Mouse (Mus musculus): Measurements from ENCODE around the gene Ift88.
A peak's percentile ranks its signal among the peaks of the same experiment; 100 is the strongest.

Gene Ift88

DNA sequence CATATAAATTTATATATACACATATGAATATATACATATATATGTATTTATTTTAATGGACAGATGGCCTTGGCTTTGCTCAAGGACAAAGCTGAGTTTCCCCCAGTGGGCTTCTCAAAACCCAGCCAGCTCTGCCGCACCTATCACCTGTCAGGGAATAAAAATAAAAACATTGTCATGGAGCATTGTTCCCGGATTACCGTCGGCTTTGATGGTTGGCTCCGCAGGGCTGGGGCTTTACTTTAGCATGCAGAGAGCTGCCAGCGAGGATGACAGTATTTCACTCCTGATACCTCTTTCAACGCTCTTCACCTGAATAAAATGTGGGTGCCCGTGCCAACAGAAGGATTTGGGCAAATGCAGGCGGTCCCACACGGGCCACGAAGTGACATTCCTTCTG is 110.0 kb downstream of the Ift88 start:
- DNase-seq: no peak

DNA sequence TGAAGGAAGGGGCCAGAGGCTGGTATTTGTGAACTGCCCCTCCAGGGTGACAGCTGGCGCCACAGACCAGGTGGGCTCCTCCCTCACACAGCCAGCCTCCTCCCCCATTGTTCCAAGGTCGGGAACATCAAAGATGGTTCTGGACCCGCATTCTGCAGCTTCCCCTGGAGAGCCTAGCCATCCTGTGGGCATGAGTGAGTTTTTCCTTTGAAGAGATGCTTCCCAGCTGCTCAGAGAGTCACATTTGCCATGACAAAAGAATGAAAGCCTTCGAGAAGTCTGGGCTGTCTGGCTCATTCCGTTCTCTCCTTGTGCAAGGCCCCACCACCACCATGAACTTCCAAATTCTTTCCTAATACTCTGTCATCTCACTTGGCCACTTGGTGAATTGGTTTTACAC is 110.5 kb downstream of the Ift88 start:
- no peak for DNase-seq

DNA sequence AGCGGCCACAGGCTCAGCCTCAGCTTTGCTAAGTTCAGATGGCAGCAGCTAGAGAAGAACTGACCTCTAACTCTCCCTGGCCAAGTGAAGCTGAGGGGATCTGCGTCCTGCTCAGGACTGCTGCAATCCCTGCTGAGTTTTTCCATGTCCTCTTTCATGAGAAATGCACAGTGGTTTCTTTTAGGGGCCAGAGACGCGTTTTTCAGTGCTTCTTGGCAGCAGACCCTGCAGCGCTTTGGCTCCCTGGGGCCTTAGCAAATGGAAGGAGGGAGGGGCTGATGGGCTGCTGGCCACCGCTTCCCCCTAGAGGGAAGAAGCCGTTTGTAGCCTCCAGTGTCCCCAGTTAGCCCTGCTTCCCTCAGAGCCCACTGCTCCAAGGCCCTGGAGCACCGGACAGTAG is 111.1 kb downstream of the Ift88 start:
- peak; percentile 61 to 63 for DNase-seq

DNA sequence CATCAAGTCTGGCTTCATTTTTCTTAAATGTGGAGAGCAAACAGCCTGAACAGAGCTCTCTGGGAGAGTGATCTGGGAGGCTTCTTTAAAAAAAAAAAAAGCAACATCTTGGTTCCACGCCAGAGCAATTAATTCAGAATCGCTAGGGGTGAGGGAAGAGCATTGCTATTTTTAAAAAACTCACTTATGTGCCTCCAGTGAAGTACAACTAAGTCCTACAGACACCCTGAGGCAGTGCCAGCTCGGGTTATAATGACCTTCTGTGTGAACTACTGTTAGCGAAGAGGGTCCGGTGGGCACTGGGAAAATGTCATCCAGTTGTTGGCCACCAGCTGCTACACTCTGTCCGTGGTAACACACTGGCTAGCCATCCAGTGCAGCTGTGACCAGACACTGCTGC is 111.8 kb downstream of the Ift88 start:
- no peak for DNase-seq

DNA sequence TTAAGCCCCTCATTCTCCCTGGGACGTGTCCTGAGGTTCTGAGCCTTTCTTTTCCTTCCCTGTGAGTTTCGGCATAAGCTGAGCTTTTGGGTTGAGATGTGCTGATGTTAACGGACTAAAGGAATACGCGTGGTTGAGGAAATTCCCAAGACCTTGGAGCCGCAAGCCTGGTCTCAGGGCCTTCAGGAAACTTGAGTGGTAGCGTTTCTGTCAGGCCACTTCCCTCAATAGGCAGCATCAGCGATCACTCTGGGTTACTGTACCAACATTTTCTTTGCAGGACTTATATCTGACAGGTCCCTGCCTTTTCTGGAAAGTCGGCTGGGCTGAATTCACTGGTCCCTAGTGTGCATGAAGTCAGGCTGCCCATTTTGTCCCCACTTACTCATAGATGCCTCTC is 113.0 kb downstream of the Ift88 start:
- no peak for DNase-seq

DNA sequence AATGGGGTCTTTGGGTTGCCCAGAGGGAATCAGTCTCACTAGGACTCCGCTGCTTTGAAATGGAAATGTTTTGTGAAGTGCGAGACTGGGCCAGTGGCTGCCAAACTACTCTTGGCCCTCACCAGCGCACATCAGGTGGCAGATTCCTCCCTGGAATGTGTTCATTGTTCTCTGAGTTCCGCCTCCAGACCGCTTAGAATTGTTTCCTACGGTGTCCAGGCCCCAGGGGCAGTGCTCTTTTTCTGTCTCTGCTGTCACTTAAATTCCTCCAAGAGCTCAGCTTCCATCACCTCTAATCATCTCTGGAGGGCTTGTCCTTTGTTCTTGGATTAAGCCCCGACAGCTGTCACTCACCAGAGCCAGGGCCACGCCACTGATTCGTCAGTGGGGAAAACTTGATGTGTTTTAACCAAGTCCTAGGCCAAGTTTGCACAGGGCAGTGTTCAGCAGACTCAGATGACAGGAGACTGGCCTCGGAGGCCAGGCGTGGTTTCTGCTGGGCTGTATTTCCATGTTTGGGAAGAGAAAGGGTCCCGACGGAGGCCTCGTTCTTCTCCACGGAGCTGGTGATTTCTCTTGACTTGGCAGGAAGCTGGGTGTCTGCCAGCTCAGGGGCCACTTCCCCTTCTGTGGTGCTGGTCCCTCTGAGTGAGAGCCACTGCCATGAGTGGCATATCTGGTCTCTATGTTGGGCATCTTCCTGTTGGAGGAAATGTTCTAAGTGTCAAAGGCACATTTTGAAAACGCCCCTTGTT is 113.6 kb downstream of the Ift88 start:
- DNase-seq: no peak

DNA sequence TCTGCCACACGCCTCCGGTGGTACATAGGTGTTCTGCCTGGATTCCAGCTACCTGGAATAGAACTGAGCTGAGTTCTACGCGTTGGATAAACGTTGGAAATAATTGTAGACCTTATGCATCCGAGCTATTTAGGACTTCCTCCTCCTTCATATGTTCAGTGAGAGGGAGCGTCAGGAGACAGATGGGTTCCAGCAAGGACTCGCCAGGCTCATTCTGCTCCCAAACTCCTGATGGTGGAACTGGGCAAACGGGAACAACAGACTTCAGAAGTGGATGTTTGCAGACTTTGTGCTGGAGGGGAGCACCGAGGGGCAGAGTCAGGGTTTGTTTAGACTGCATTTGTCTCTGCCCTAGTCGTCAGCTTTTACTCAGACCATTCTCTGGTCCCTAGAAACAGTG is 116.8 kb downstream of the Ift88 start:
- DNase-seq: peak; percentile 47 to 54

DNA sequence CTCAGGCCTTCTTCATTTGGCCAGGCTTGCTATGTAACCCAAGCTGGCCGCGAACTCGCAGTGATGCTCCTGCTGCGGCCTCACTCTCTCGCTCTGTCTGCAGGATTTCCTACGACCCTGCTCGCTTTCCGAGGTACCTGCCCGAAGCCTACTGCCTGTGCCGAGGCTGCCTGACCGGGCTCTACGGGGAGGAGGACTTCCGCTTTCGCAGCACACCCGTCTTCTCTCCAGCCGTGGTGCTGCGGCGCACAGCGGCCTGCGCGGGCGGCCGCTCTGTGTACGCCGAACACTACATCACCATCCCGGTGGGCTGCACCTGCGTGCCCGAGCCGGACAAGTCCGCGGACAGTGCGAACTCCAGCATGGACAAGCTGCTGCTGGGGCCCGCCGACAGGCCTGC is 118.4 kb downstream of the Ift88 start:
- DNase-seq: no peak

DNA sequence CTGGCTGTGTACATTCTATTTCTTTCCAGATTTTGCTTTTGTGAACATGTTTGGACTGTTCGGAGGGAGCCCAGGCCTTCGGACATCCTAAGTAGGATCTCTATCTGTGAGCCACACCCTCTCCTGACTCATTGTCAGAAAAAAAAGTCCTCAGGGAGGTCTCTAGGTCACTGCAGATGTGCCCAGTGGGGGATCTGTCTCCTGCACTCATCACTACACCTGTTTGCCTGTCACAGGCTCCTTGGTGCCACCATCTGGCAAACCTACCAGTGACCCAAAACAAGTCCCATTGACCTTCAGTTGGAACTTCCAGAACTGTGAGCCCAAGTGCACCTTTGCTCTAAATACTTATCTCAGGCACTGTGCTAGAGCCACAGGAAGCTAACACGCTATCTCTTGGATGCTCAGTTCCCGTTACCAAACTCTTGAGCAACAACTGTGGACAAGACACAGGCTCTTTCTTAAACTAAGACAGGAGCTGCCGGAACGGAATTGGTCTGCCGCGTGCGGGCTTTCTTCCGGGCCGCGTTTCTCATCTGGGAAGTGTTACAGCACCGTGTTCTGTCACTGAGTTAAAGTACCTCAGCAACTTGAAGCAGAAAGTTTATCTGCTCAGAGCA is 119.7 kb downstream of the Ift88 start:
- DNase-seq: no peak

DNA sequence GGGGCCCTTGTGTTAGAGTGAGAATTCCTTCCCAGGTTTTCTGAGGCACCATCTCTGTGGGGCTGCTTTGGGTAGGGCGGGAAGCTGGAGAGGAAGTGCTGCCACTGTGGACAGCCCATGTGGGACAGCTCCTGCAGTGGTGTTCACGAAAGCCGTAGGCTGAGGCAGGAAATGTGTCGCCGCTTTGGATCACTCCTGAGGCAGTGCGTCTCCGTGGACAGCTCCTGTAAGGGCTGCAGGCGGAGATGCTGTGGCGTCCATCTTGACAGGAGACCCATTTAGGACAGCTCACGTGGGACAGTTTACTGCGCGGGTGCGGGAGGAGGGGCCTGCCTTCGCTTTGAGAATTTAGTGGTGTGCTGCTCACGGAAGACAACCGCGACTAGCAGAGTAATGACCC is 121.7 kb downstream of the Ift88 start:
- DNase-seq: no peak

DNA sequence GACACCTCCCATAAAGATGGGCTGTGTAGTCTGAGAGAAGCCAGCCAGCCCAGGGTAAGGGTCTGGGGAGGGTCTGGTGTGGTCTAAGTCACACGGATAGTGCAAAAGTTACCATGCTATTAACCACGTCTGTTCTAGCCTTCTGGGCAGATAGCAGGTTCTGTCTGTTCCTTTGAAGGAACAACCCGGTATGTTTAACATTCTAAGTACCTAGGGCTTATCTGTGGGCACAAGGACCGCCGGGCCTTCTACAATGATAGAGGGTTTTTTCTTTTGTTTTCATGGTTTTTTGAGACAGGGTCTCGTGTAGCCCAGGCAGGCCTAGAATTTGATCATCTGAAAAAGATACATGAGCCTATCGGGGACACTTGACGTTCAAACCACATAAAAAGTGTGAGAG is 122.3 kb downstream of the Ift88 start:
- no peak for DNase-seq

DNA sequence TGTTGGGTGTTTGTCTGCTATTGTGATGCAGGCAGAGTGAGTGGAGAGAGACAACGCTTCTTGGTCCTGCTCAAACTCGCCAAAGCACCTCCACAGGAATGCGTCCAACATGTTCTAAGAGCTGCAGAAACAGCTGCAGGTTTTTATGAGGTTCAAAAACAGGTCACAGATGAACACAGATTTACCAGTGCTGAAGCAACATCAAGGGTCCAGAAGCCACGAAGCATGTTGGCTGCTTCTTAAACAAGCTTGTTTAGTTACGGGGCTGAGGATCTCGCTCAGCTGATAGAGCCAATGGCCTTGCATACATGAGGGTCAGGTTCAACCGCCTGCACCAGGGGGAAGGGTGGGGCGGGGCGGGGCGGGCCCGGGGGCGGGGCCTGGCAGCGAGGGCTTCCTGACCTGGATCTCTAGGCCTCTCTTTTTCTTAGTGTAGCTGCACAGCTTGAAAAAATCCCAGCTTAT is 122.7 kb downstream of the Ift88 start:
- no peak for DNase-seq

DNA sequence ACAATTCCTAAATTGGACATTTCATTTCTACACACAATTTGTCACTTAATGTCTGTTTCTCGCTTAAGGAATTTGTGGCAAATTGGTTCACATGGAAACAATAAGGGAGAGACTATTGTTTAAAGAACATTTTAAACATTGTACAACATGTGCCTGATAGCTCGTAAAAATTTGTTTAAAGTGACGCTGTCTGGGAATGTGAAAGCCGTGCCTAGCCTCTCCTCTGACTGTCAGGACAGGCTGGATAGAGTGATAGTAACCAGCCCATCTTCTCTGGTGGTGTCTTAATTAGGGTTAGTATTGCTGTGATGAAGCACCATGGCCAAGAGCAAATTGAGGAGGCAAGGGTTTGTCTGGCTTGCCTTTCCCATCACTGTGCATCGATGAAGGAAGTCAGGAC is 123.2 kb downstream of the Ift88 start:
- DNase-seq: no peak

DNA sequence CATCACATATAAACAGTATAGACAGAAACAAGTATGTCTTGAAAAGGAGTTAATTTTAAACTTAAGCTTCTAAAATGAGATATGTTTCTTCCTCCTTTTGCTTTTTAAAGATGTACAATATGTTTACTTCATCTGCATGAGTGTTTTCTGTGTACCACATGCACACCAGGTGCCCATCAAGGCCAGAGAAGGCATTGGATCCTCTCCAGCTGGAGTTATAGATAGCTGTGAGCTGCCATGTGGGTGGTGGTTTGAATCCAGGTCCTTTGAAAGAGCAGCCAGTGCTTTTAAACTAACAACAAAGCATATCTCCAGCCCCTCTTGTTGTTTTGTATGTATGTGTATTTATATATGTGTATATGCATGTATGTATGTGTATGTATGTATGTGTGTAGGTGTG is 129.1 kb downstream of the Ift88 start:
- no peak for DNase-seq

DNA sequence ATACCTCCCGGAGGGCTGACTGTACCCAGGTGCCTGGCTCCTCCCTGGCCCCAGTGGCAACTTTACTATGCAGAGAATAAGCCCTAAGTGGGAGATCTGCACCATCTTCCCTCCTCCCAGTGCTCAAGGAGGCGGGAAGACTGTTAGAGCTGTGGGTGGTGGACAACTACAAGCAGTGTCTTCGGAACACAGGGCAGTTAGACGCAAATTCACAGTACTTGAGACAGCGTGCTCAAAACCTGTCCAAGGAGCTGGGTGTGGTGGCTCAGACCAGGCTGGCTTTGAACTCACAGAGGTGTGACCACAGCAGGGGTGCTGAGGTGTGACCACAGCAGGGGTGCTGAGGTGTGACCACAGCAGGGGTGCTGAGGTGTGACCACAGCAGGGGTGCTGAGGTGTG is 130.6 kb downstream of the Ift88 start:
- no peak for DNase-seq

DNA sequence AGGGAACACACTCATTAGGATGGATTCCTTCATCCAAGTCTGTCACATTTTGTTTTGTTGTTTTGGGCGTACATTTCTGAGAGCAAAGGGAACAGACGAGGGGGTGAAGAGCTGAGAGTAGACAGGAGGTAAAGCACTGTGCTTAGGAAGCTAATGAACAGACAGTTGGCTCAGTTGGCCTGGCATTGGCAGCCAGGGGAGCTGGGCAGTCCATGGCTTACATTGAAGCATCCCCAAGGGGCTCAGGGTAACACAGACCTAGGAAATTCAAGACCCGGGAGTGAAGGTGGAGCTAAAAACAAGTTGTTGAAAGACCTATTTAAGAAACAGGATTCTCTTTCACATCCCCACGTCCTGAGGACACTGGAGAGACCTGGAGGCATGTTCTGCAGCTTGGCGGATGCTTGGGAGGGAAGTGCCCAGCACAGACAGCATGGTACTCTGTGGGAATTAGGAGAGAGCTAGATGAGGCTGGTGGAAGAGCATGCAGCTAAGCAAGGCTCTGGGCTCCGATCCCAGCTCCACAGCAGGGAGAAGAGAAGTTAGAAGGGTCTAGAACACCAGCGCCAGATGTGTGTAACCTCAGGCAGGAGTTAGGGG is 131.7 kb downstream of the Ift88 start:
- DNase-seq: peak; percentile 52 to 53

DNA sequence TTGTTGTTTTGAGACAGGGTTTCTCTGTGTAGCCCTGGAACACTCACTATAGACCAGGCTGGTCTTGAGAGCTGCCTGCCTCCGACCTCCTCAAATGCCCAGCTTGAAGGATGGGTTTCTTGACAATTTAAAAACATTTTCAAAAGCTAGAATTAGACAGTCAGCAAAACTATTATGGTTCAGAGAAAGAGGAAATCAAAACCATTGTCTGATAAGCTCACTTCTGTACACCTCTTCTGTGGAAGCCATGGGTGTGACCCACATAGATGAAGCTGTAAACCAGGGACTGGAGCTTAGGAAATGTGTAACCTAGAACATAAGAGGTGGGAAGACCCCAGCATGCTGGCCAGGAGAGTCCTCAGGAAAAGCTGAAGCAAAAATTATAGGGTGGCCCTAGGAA is 133.1 kb downstream of the Ift88 start:
- no peak for DNase-seq

DNA sequence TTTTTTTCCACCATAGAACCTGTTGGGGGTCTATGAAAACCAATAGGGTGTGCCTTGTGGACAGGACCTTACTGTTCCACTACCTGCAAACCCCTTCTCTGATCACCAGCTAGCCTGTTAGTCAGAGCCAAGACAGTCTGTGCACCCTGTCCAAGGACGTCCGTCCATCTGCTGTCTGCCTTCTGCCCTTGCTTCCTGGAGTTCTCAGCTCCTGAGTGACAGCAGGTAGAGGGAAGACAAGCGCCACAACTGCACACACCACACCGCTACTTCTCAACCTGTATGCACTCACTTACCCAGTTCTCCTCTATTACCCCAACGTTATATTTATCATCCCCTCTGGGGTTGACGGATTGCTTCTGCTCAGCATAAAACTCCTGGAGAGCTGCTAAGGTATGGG is 141.8 kb downstream of the Ift88 start:
- DNase-seq: peak; percentile 51
